Mouse (Mus musculus) limb, embryonic 12.5 days (tissue): ENCODE data around the gene Cbx2. TPM values are rescaled to one million over a fixed set of nuclear protein-coding genes. Genes with fewer than 3 reads are reported as not detected.

Experiments
- ATAC-seq: fragments of 200-750 bp; cut with Nextera tagmentation; 2 replicates; pipeline ENCODE4 v1.8.0; 2017; ENCODE audit warnings: low read depth, moderate TSS enrichment; ENCODE audit not compliant: insufficient number of reproducible peaks, insufficient read depth, low FRiP score, low TSS enrichment
- H3K27ac ChIP-seq: fragments of 300-500 bp; sonication (generic); 2 replicates; pipeline ENCODE4 v1.5.1; 2016; ENCODE audit warnings: mild to moderate bottlenecking, moderate library complexity
- H3K27me3 ChIP-seq: fragments of 300-500 bp; sonication (generic); 2 replicates; pipeline ENCODE4 v1.6.1; 2016; ENCODE audit warnings: mild to moderate bottlenecking, moderate library complexity
- H3K36me3 ChIP-seq: fragments of 300-500 bp; sonication (generic); 2 replicates; pipeline ENCODE4 v1.6.1; 2016; ENCODE audit warnings: mild to moderate bottlenecking, moderate library complexity
- H3K4me1 ChIP-seq: fragments of 300-500 bp; sonication (generic); replicated peaks from 2 replicates; pipeline ENCODE4 v1.6.1; 2016
- H3K4me2 ChIP-seq: fragments of 300-500 bp; sonication (generic); 2 replicates; pipeline ENCODE4 v1.6.1; 2016; ENCODE audit warnings: mild to moderate bottlenecking, moderate library complexity
- H3K4me3 ChIP-seq: fragments of 300-500 bp; sonication (generic); replicated peaks from 2 replicates; pipeline ENCODE4 v1.5.1; 2016; ENCODE audit warnings: mild to moderate bottlenecking
- H3K9ac ChIP-seq: fragments of 300-500 bp; sonication (generic); replicated peaks from 2 replicates; pipeline ENCODE4 v1.6.1; 2016; ENCODE audit warnings: mild to moderate bottlenecking, moderate library complexity
- H3K9me3 ChIP-seq: fragments of 300-500 bp; sonication (generic); 2 replicates; pipeline ENCODE4 v1.6.1; 2016; ENCODE audit warnings: mild to moderate bottlenecking, moderate library complexity
- WGBS: fragments of 180-500 bp; shearing (Covaris S2); methylation state at CpG from one replicate; pipeline ENCODE4 v1.1.7; 2016; 5-methylcytosine and 5-hydroxymethylcytosine counted together
- polyA plus RNA-seq: library from polyadenylated mRNA; unstranded; fragments of >200 nt; fragmentation: Nextera tagmentation; extraction: Ambion mirVana; gene quantifications from 2 replicates; pipeline ENCODE4 v1.2.1, GENCODE M21; 2016

The Cbx2 gene
- polyA plus RNA-seq, 1 experiment from 2014 or later: 121 TPM

- no peaks in the 10 kb centered on the region for H3K9me3 ChIP-seq
- peaks cover 53% of the 10 kb centered on the region for H3K4me1 ChIP-seq
- no peaks in the 10 kb centered on the region for H3K36me3 ChIP-seq
- peaks cover 82% of the 10 kb centered on the region for H3K27me3 ChIP-seq
- peak overlapping the region; percentile 39 for H3K4me3 ChIP-seq
- WGBS: under 1% methylated on average over 41 of the region's 42 CpGs
- H3K4me2 ChIP-seq: peak overlapping the region; percentile 91
- peak overlapping the region; percentile 64 for H3K9ac ChIP-seq
- ATAC-seq: peak; percentile 90
- peak overlapping the region; percentile 74 for H3K27ac ChIP-seq
Observed at GRCm38 (mm10) chr11:119053257-119053670, 30.5 kb downstream of the Cbx2 start.

GRCm38 (mm10) chr11:119053738-119054350 lies 31.1 kb downstream of the Cbx2 start:
- 1% methylated on average over 34 of the region's 35 CpGs for WGBS
- H3K4me2 ChIP-seq: peak overlapping the region; percentile 91
- no peak for ATAC-seq
- H3K27me3 ChIP-seq: peaks cover 82% of the 10 kb centered on the region
- peak overlapping the region; percentile 39 for H3K4me3 ChIP-seq
- peaks cover 55% of the 10 kb centered on the region for H3K4me1 ChIP-seq
- H3K9ac ChIP-seq: peak overlapping the region; percentile 63
- peak overlapping the region; percentile 56; the same call in 1 of the 2 replicates for H3K27ac ChIP-seq
- H3K9me3 ChIP-seq: no peaks in the 10 kb centered on the region
- H3K36me3 ChIP-seq: no peaks in the 10 kb centered on the region

- ATAC-seq: no peak
- Histone ChIP-seq H3K9ac (peak overlapping the region; percentile 63; the same call in 1 of the 2 replicates), H3K4me3 (peak overlapping the region; percentile 55), H3K27me3 (peaks cover 82% of the 10 kb centered on the region), H3K4me2 (peak overlapping the region; percentile 94), H3K36me3 (no peaks in the 10 kb centered on the region), H3K27ac (no peak overlapping the region), H3K4me1 (peaks cover 59% of the 10 kb centered on the region), H3K9me3 (no peaks in the 10 kb centered on the region)
- WGBS: 2% methylated on average over 47 of the region's 47 CpGs
Observed at GRCm38 (mm10) chr11:119054351-119055345, 31.9 kb downstream of the Cbx2 start.

GRCm38 (mm10) chr11:119055571-119056131 lies 32.9 kb downstream of the Cbx2 start:
- peaks cover 59% of the 10 kb centered on the region for H3K4me1 ChIP-seq
- WGBS: 1% methylated on average over 32 of the region's 32 CpGs
- no peaks in the 10 kb centered on the region for H3K36me3 ChIP-seq
- H3K4me3 ChIP-seq: peak overlapping the region; percentile 55
- peaks cover 82% of the 10 kb centered on the region for H3K27me3 ChIP-seq
- H3K27ac ChIP-seq: no peak overlapping the region
- ATAC-seq: no peak
- H3K4me2 ChIP-seq: peak overlapping the region; percentile 94
- H3K9ac ChIP-seq: no peak overlapping the region
- no peaks in the 10 kb centered on the region for H3K9me3 ChIP-seq

- peak overlapping the region; percentile 94 for H3K4me2 ChIP-seq
- under 1% methylated on average over 63 of the region's 65 CpGs for WGBS
- ATAC-seq: 0 out of 2 replicates have a peak, but pooled peaks have one; percentile 8
- peaks cover 82% of the 10 kb centered on the region for H3K27me3 ChIP-seq
- peaks cover 59% of the 10 kb centered on the region for H3K4me1 ChIP-seq
- H3K36me3 ChIP-seq: no peaks in the 10 kb centered on the region
- peak overlapping the region; percentile 94 for H3K9ac ChIP-seq
- H3K9me3 ChIP-seq: no peaks in the 10 kb centered on the region
- H3K27ac ChIP-seq: peak overlapping the region; percentile 62
- peak overlapping the region; percentile 55 for H3K4me3 ChIP-seq
Observed at GRCm38 (mm10) chr11:119056301-119057211, 33.8 kb downstream of the Cbx2 start.

- peaks cover 53% of the 10 kb centered on the region for H3K4me1 ChIP-seq
- no peak for ATAC-seq
- H3K4me3 ChIP-seq: peak overlapping the region; percentile 55
- no peaks in the 10 kb centered on the region for H3K9me3 ChIP-seq
- H3K36me3 ChIP-seq: no peaks in the 10 kb centered on the region
- 0% methylated on average over 9 of the region's 9 CpGs for WGBS
- no peak overlapping the region for H3K27ac ChIP-seq
- H3K9ac ChIP-seq: peak overlapping the region; percentile 94; the same call in 1 of the 2 replicates
- H3K27me3 ChIP-seq: peaks cover 82% of the 10 kb centered on the region
- peak overlapping the region; percentile 94 for H3K4me2 ChIP-seq
Observed at GRCm38 (mm10) chr11:119057291-119057690, 34.5 kb downstream of the Cbx2 start.

- Histone ChIP-seq H3K27me3 (peaks cover 90% of the 10 kb centered on the region), H3K27ac (no peak overlapping the region), H3K9ac (peak overlapping the region; percentile 31; the same call in 1 of the 2 replicates), H3K4me2 (peak overlapping the region; percentile 94), H3K36me3 (no peaks in the 10 kb centered on the region), H3K4me1 (peaks cover 44% of the 10 kb centered on the region), H3K9me3 (no peaks in the 10 kb centered on the region), H3K4me3 (peak overlapping the region; percentile 55)
- 2% methylated on average over 58 of the region's 58 CpGs for WGBS
- no peak for ATAC-seq
Observed at GRCm38 (mm10) chr11:119058041-119058995, 35.6 kb downstream of the Cbx2 start.

- WGBS: 13% methylated on average over 3 of the region's 3 CpGs
- peaks cover 38% of the 10 kb centered on the region for H3K4me1 ChIP-seq
Observed at GRCm38 (mm10) chr11:119059256-119059655, 36.5 kb downstream of the Cbx2 start.

GRCm38 (mm10) chr11:119066841-119067240 lies 44.1 kb downstream of the Cbx2 start:
- H3K4me3 ChIP-seq: no peak overlapping the region
- no peak overlapping the region for H3K4me2 ChIP-seq
- peaks cover 54% of the 10 kb centered on the region for H3K27me3 ChIP-seq
- WGBS: 84% methylated on average over 8 of the region's 8 CpGs
- no peak for ATAC-seq
- no peaks in the 10 kb centered on the region for H3K4me1 ChIP-seq
- H3K9ac ChIP-seq: no peak overlapping the region
- H3K9me3 ChIP-seq: peaks cover 5% of the 10 kb centered on the region; the same call in 1 of the 2 replicates
- no peaks in the 10 kb centered on the region for H3K36me3 ChIP-seq
- H3K27ac ChIP-seq: no peak overlapping the region

More at GRCm38 (mm10) chr11:119059256-119059655, 36.5 kb downstream of the Cbx2 start:
- no peak overlapping the region for H3K4me2 ChIP-seq
- H3K4me3 ChIP-seq: no peak overlapping the region
- H3K27me3 ChIP-seq: peaks cover 93% of the 10 kb centered on the region
- H3K9me3 ChIP-seq: no peaks in the 10 kb centered on the region
- no peak overlapping the region for H3K9ac ChIP-seq
- H3K36me3 ChIP-seq: no peaks in the 10 kb centered on the region
- no peak overlapping the region for H3K27ac ChIP-seq
- ATAC-seq: no peak
